Mouse (Mus musculus): ENCODE measurements around the gene Smarcc2. TPM values are rescaled to one million over a fixed set of nuclear protein-coding genes. Genes with fewer than 3 reads are reported as not detected.

Smarcc2 gene
- total and polyA plus RNA-seq, 3 experiments = 47.4 to 153 (median 109) TPM

GRCm38 (mm10) chr10:128497134-128497737 is 38.2 kb downstream of the Smarcc2 start:
- Histone ChIP-seq H3K27me3 (ENCODE audit: insufficient read depth, low read length) (no peaks in the 10 kb centered on the region), H3K4me1 (ENCODE audit: insufficient read depth, low read depth, low read length) (peaks cover 69% of the 10 kb centered on the region), H3K36me3 (replicated peaks) (peaks cover 35% of the 10 kb centered on the region), H3K9me3 (replicated peaks) (no peaks in the 10 kb centered on the region), H3K4me3 (ENCODE audit: low read depth, low read length) (peak overlapping the region; percentile 46; the same call in 1 of the 2 replicates)
- ATAC-seq (ENCODE audit: extremely low read depth, insufficient number of reproducible peaks, low FRiP score, poor library complexity, severe bottlenecking) (no peak), DNase-seq (ENCODE audit: low spot score) (no peak)
- no peak for TF ChIP-seq POLR2AphosphoS5 (IDR thresholded peaks at IDR 0.05; ENCODE audit: insufficient replicate concordance, low read depth, low read length)
- TF ChIP-seq TAL1 (conservative IDR thresholded peaks at IDR 0.05; ENCODE audit: low read depth, low read length) = no peak
- no peak for TF ChIP-seq GATA1 (IDR thresholded peaks at IDR 0.05; ENCODE audit: borderline replicate concordance, low read length)
- TF ChIP-seq CTCF (IDR thresholded peaks at IDR 0.05; ENCODE audit: low read depth, low read length) = no peak
- no peak for TF ChIP-seq GATA2 (IDR thresholded peaks at IDR 0.05; ENCODE audit: borderline replicate concordance, low read depth, low read length)

DNA sequence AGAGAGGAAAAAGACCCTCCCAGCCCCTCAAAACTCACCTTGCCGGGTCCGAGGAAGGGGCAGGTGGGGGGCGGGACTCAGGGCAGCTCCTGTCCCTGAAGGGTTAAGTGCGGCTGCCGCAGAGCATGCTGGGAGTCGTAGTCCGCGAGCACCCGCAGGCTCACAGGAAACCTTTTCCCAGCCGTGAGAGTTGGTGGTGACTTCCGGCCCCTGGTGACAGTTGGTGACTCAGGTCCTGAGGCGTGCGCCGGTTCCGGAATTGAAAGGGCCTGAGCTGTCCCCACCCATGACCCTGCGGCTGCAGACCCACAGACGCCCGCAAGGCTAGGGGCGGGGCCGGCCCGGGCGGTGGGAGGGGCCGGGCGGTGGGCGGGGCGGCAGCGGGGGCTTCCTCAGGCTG is 39.5 kb downstream of the Smarcc2 start, which contains the start of gene Myl6b:
Gene Myl6b (minus strand): TSS at position 96 of the 400 bp plus-strand sequence.
- Histone ChIP-seq H3K9me3 (replicated peaks) (no peaks in the 10 kb centered on the region), H3K4me1 (ENCODE audit: insufficient read depth, low read depth, low read length) (peaks cover 71% of the 10 kb centered on the region), H3K4me3 (ENCODE audit: low read depth, low read length) (peak within 1 kb of the TSS; percentile 72), H3K27me3 (ENCODE audit: insufficient read depth, low read length) (no peaks in the 10 kb centered on the region), H3K36me3 (replicated peaks) (peaks cover 40% of the 10 kb centered on the region)
- ATAC-seq (ENCODE audit: extremely low read depth, insufficient number of reproducible peaks, low FRiP score, poor library complexity, severe bottlenecking) (peak; percentile 90), DNase-seq (ENCODE audit: low spot score) (peak; percentile 95)
- no peak for TF ChIP-seq GATA2 (IDR thresholded peaks at IDR 0.05; ENCODE audit: borderline replicate concordance, low read depth, low read length)
- TF ChIP-seq TAL1 (conservative IDR thresholded peaks at IDR 0.05; ENCODE audit: low read depth, low read length) = no peak
- TF ChIP-seq GATA1 (IDR thresholded peaks at IDR 0.05; ENCODE audit: borderline replicate concordance, low read length) = no peak
- TF ChIP-seq POLR2AphosphoS5 (IDR thresholded peaks at IDR 0.05; ENCODE audit: insufficient replicate concordance, low read depth, low read length) = no peak
- no peak for TF ChIP-seq CTCF (IDR thresholded peaks at IDR 0.05; ENCODE audit: low read depth, low read length)

DNA sequence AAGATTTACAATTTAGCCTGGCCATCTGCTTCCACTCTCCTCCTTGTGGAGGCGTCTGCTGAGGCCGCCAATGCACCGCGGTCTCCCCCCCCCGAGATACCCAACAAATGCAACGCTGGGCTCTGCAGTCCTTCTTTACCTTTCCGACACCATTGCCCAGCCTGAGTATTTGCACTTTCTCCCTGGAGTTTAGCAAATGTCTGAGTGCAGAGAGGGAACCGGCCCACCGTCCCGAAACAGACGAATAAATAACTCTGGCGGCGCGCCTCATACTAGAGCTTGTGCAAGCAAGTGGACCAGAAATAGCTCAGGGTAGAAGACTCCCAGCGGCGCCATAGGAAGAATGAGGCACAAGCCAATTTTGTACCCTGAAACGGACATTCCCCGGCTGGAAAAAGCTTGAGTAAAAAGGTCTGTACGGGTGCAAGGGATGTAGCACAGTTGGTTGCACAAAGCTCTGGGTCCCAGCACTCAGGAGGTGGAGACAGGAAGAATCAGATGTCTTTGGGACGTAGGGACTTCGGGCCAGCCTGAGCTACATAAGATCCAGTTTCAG is 40.1 kb downstream of the Smarcc2 start:
- Histone ChIP-seq H3K36me3 (replicated peaks) (peaks cover 42% of the 10 kb centered on the region), H3K9me3 (replicated peaks) (no peaks in the 10 kb centered on the region), H3K4me1 (ENCODE audit: insufficient read depth, low read depth, low read length) (peaks cover 77% of the 10 kb centered on the region), H3K4me3 (ENCODE audit: low read depth, low read length) (peak overlapping the region; percentile 72), H3K27me3 (ENCODE audit: insufficient read depth, low read length) (no peaks in the 10 kb centered on the region)
- no peak for TF ChIP-seq CTCF (IDR thresholded peaks at IDR 0.05; ENCODE audit: low read depth, low read length)
- no peak for TF ChIP-seq GATA1 (IDR thresholded peaks at IDR 0.05; ENCODE audit: borderline replicate concordance, low read length)
- no peak for TF ChIP-seq TAL1 (conservative IDR thresholded peaks at IDR 0.05; ENCODE audit: low read depth, low read length)
- no peak for TF ChIP-seq POLR2AphosphoS5 (IDR thresholded peaks at IDR 0.05; ENCODE audit: insufficient replicate concordance, low read depth, low read length)
- no peak for TF ChIP-seq GATA2 (IDR thresholded peaks at IDR 0.05; ENCODE audit: borderline replicate concordance, low read depth, low read length)
- DNase-seq (ENCODE audit: low spot score) (no peak), ATAC-seq (ENCODE audit: extremely low read depth, insufficient number of reproducible peaks, low FRiP score, poor library complexity, severe bottlenecking) (no peak)

- no peaks in the 10 kb centered on the region for H3K27me3 ChIP-seq (ENCODE audit: insufficient read depth, low read length)
- ATAC-seq (ENCODE audit: extremely low read depth, insufficient number of reproducible peaks, low FRiP score, poor library complexity, severe bottlenecking) (no peak), DNase-seq (ENCODE audit: low spot score) (no peak)
- no peak for TF ChIP-seq GATA2 (IDR thresholded peaks at IDR 0.05; ENCODE audit: borderline replicate concordance, low read depth, low read length)
- TF ChIP-seq TAL1 (conservative IDR thresholded peaks at IDR 0.05; ENCODE audit: low read depth, low read length) = no peak
- no peak for TF ChIP-seq GATA1 (IDR thresholded peaks at IDR 0.05; ENCODE audit: borderline replicate concordance, low read length)
- TF ChIP-seq POLR2AphosphoS5 (IDR thresholded peaks at IDR 0.05; ENCODE audit: insufficient replicate concordance, low read depth, low read length) = no peak
- TF ChIP-seq CTCF (IDR thresholded peaks at IDR 0.05; ENCODE audit: low read depth, low read length) = no peak
- H3K9me3 ChIP-seq (replicated peaks) = 0 out of 2 replicates have a peak, but pooled peaks cover 4% of the 10 kb centered on the region
- H3K36me3 ChIP-seq (replicated peaks) = peaks cover 44% of the 10 kb centered on the region
- peaks cover 69% of the 10 kb centered on the region for H3K4me1 ChIP-seq (ENCODE audit: insufficient read depth, low read depth, low read length)
- H3K4me3 ChIP-seq (ENCODE audit: low read depth, low read length) = no peak overlapping the region
Measured at GRCm38 (mm10) chr10:128502341-128502740, 43.3 kb downstream of the Smarcc2 start.

DNA sequence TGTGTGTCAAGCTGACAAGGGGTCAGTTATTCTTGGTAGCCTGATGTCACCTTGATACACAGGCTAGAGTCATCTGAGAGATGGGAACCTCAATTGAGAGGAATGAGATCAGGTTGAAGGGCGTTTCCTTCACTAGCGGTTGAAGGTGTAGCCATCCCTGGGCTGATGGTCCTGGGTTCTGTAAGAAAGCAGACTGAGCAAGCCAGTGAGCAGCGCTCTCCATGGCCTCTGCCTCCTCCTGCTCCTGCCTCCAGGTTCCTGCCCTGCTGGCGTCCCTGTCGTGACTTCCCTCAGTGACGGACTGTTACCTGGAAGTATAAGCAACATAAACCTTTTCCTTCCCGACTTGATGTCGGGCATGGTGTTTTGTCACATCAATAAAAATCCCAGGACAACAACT is 44.5 kb downstream of the Smarcc2 start:
- Histone ChIP-seq H3K9me3 (replicated peaks) (0 out of 2 replicates have a peak, but pooled peaks cover 4% of the 10 kb centered on the region), H3K4me3 (ENCODE audit: low read depth, low read length) (no peak overlapping the region), H3K27me3 (ENCODE audit: insufficient read depth, low read length) (no peaks in the 10 kb centered on the region), H3K4me1 (ENCODE audit: insufficient read depth, low read depth, low read length) (peaks cover 57% of the 10 kb centered on the region), H3K36me3 (replicated peaks) (peaks cover 49% of the 10 kb centered on the region)
- ATAC-seq (ENCODE audit: extremely low read depth, insufficient number of reproducible peaks, low FRiP score, poor library complexity, severe bottlenecking) (no peak), DNase-seq (ENCODE audit: low spot score) (no peak)
- no peak for TF ChIP-seq CTCF (IDR thresholded peaks at IDR 0.05; ENCODE audit: low read depth, low read length)
- TF ChIP-seq POLR2AphosphoS5 (IDR thresholded peaks at IDR 0.05; ENCODE audit: insufficient replicate concordance, low read depth, low read length) = no peak
- no peak for TF ChIP-seq GATA1 (IDR thresholded peaks at IDR 0.05; ENCODE audit: borderline replicate concordance, low read length)
- TF ChIP-seq TAL1 (conservative IDR thresholded peaks at IDR 0.05; ENCODE audit: low read depth, low read length) = no peak
- TF ChIP-seq GATA2 (IDR thresholded peaks at IDR 0.05; ENCODE audit: borderline replicate concordance, low read depth, low read length) = no peak

DNA sequence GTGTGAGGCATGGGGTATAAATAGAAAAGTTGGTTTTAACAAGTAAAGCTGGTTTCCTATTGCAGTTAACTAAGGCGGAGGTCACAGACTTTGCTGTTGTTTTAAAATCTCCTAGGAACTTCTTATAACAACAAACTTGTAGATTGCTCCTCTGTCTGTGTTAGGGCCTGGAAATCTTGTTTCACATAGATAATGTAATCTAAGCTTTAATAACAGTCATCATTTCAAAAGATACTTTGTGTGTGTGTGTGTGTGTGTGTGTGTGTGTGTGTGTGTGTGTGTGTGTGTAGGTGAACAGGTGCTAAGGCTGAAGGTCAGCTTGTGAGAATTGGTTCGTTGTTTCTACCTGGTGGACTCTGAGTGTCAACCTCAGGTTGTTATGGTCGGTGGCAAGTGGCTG is 45.0 kb downstream of the Smarcc2 start:
- Histone ChIP-seq H3K9me3 (replicated peaks) (0 out of 2 replicates have a peak, but pooled peaks cover 4% of the 10 kb centered on the region), H3K4me3 (ENCODE audit: low read depth, low read length) (no peak overlapping the region), H3K27me3 (ENCODE audit: insufficient read depth, low read length) (no peaks in the 10 kb centered on the region), H3K4me1 (ENCODE audit: insufficient read depth, low read depth, low read length) (peaks cover 57% of the 10 kb centered on the region), H3K36me3 (replicated peaks) (peaks cover 52% of the 10 kb centered on the region)
- ATAC-seq (ENCODE audit: extremely low read depth, insufficient number of reproducible peaks, low FRiP score, poor library complexity, severe bottlenecking) (no peak), DNase-seq (ENCODE audit: low spot score) (no peak)
- TF ChIP-seq GATA2 (IDR thresholded peaks at IDR 0.05; ENCODE audit: borderline replicate concordance, low read depth, low read length) (no peak), CTCF (IDR thresholded peaks at IDR 0.05; ENCODE audit: low read depth, low read length) (no peak), TAL1 (conservative IDR thresholded peaks at IDR 0.05; ENCODE audit: low read depth, low read length) (no peak), POLR2AphosphoS5 (IDR thresholded peaks at IDR 0.05; ENCODE audit: insufficient replicate concordance, low read depth, low read length) (no peak), GATA1 (IDR thresholded peaks at IDR 0.05; ENCODE audit: borderline replicate concordance, low read length) (no peak)
